ENCODE assay signal across 8 mouse cellular contexts in the genomic region with DNA sequence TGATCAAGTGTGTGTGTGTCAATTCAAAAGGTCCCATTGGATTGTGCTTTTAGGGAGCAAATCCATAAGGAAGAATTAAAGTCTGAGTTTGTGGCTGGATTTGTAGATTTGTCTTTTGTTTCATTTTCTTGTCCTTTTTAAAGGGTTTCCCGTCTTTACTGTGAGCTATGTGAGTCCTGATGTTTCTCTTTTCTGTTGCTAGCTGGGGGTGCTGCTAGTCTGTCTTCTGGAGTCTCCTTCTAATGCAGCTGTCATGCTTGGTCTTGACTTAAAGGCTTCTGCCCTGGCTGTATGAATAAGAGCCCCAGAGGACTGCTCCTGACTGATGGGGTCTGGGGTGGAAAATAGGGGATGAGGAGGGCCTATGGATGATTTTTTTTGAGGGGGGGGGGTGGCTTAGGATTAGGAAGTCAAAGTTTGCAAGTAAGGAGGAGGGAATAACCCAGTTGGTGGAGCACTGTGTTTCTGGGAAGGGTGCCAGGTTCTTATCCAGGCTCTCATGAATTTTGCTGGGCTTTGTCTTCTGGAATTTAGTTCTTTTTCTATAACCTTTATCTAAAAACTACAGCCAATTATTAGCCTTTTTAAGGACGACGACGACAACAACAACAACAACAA. TPM values are rescaled to one million over a fixed set of nuclear protein-coding genes. Genes with fewer than 3 reads are reported as not detected.
DNase-seq lines count a peak whose midpoint lies in the region; ATAC-seq lines count a peak whose summit lies in the region.

No protein-coding gene starts in this region.

- no peaks in the 10 kb centered on the region for H3K27me3 ChIP-seq in heart, embryonic 13.5 days (replicated peaks)

- peak; percentile 9 for DNase-seq in embryo, embryonic 10.5 days (ENCODE audit: low spot score)
- DNase-seq in embryo, embryonic 10 days (ENCODE audit: low spot score), result no peak
- peak; percentile 48 for DNase-seq in right cerebral cortex, postnatal 10 days (ENCODE audit: low spot score in 2 of 2)
- DNase-seq in right cerebral cortex, postnatal 36 days (ENCODE audit: low spot score in 2 of 2), result no peak
- DNase-seq in kidney, postnatal 36 days, result peak; percentile 57 to 68
- DNase-seq in ovary, postnatal 14 days (ENCODE audit: low spot score), result peak; percentile 41
- no peak for DNase-seq in spleen, postnatal 14 days (ENCODE audit: low spot score in 2 of 2)

- H3K9me3 ChIP-seq in heart, embryonic 13.5 days, result no peaks in the 10 kb centered on the region

- H3K36me3 ChIP-seq in heart, embryonic 13.5 days, result no peaks in the 10 kb centered on the region

- H3K9ac ChIP-seq in heart, embryonic 13.5 days, result no peak overlapping the region

- 42% methylated on average over 4 of the region's 4 CpGs for WGBS in heart, embryonic 13.5 days

- H3K4me1 ChIP-seq in heart, embryonic 13.5 days, result peaks cover 26% of the 10 kb centered on the region

- H3K4me3 ChIP-seq in heart, embryonic 13.5 days, result no peak overlapping the region

- peak overlapping the region; percentile 80; the same call in 1 of the 2 replicates for H3K4me2 ChIP-seq in heart, embryonic 13.5 days

- ATAC-seq in heart, embryonic 13.5 days (ENCODE audit: extremely low read depth, insufficient number of reproducible peaks, low FRiP score, low TSS enrichment), result no peak

- peak overlapping the region; percentile 82 for H3K27ac ChIP-seq in heart, embryonic 13.5 days (replicated peaks)

RNA-seq across cellular contexts. Expression of a gene that starts 1.1 kb away (rescaled TPM):
- polyA plus RNA-seq in heart, embryonic 13.5 days (2015; fragmentation: Nextera tagmentation; extraction: Ambion mirVana), result 4.2 and 4.9 TPM in 2 replicates

Comparison
In these comparisons a context has a peak if more than half of its experiments do, and no peak if none do; other contexts are left out.
1. DNase-seq: peak in embryo, embryonic 10.5 days (single experiment), right cerebral cortex, postnatal 10 days (2 of 2), kidney, postnatal 36 days (2 of 2) and ovary, postnatal 14 days (single experiment); none in embryo, embryonic 10 days (single experiment), right cerebral cortex, postnatal 36 days (0 of 2) and spleen, postnatal 14 days (0 of 2).